In the genomic region with DNA sequence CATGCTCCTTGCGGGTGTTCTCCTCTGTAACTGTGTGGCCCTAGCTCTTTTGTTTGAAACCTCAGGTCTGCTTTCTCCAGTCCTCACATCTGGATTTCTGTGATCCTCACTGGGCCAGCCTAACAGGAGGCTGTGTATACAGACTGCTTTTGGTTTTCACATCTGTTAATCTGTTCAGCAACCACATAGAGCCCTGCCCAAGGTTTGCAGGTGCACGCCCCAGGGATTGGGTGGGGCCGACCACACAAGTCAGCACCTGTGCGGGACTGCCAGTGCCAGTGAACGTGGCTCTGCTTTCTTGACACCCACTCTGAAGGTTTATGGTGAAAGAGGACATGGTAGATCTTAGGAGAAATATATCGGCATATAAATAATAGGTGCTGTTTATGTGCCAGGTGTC, we compare ENCODE assay signal across 19 mouse cellular contexts. TPM values are rescaled to one million over a fixed set of nuclear protein-coding genes. Genes with fewer than 3 reads are reported as not detected.
DNase-seq lines count a peak whose midpoint lies in the region; ATAC-seq lines count a peak whose summit lies in the region.
"Had no signal": no experiment of that assay in that cellular context is flagged by ENCODE, and none has a peak within 500 bp of the region (broad histone marks: within the 10 kb centered on the region; RNA-seq: fewer than 3 reads in every experiment).

No protein-coding gene starts in this region.

- peak; percentile 87 for DNase-seq in heart, adult 11 months
- DNase-seq in heart, postnatal 4 days: no peak
- peak; percentile 74 for DNase-seq in A20 (ENCODE audit: low read depth, low spot score)
- peak; percentile 60 for DNase-seq in thymus, postnatal 14 days
- DNase-seq in spleen, adult 18-20 months: no peak
- no peak for DNase-seq in layer of hippocampus, adult 18-20 months (ENCODE audit: low spot score in 2 of 2)
- no peak for DNase-seq in retina, embryonic 14.5 days (ENCODE audit: low spot score)
- DNase-seq: cerebellum, adult 11 months; cerebellum, postnatal 10 days; gastrocnemius, postnatal 10 days; heart, postnatal 10 days; kidney, adult 2 months; left cerebral cortex, postnatal 4 days; liver, embryonic 13.5 days; lung, adult 2 months; lung, postnatal 14 days had no signal

- peak; percentile 55; the same call in 1 of the 2 replicates for ATAC-seq in megakaryocyte-erythroid progenitor cell, adult 5-6 weeks (replicated peaks; ENCODE audit: low FRiP score, low TSS enrichment, poor library complexity, severe bottlenecking)
- ATAC-seq: CD4-positive, CD25-positive, alpha-beta regulatory T cell, adult 4 months; forebrain, embryonic 15.5 days had no signal

RNA-seq across cellular contexts. Expression of a gene that starts 18.6 kb away (rescaled TPM):
- total RNA-seq in heart, postnatal 4 days (2021): 1 to 10 TPM; 8.6 to 8.8 TPM
- 12.5 and 13.5 TPM in 2 replicates for total RNA-seq in megakaryocyte-erythroid progenitor cell, adult 5-6 weeks (2014; fragmentation: Nextera tagmentation)
- 21.0 and 26.9 TPM in 2 replicates for total RNA-seq in megakaryocyte-erythroid progenitor cell, adult 5-6 weeks (2017)
- 10 to 100 TPM; 11.0 to 11.5 TPM for total RNA-seq in layer of hippocampus, adult 18-20 months (2021)

RNA-seq across cellular contexts. Expression of a gene that starts 56.9 kb away (rescaled TPM):
- 10 to 100 TPM; 43.5 to 49.9 TPM for total RNA-seq in heart, postnatal 4 days (2021)
- total RNA-seq in megakaryocyte-erythroid progenitor cell, adult 5-6 weeks (2014; fragmentation: Nextera tagmentation): 40.2 and 44.1 TPM in 2 replicates
- total RNA-seq in megakaryocyte-erythroid progenitor cell, adult 5-6 weeks (2017): 36.9 and 41.0 TPM in 2 replicates
- total RNA-seq in layer of hippocampus, adult 18-20 months (2021): 10 to 100 TPM; 24.9 to 27.3 TPM

Comparison
In these comparisons a context has a peak if more than half of its experiments do, and no peak if none do; other contexts are left out.
1. DNase-seq: peak in heart, adult 11 months (single experiment), A20 (single experiment) and thymus, postnatal 14 days (single experiment); none in heart, postnatal 4 days (single experiment), spleen, adult 18-20 months (0 of 2), layer of hippocampus, adult 18-20 months (0 of 2) and retina, embryonic 14.5 days (single experiment).